Mouse (Mus musculus): Measurements from ENCODE around the gene Bmf.

Gene Bmf

GRCm38 (mm10) chr2:118511779-118512417, 37.6 kb downstream of the Bmf start:
- no peak for DNase-seq

GRCm38 (mm10) chr2:118510447-118511310, 38.8 kb downstream of the Bmf start:
- DNase-seq = no peak

DNA sequence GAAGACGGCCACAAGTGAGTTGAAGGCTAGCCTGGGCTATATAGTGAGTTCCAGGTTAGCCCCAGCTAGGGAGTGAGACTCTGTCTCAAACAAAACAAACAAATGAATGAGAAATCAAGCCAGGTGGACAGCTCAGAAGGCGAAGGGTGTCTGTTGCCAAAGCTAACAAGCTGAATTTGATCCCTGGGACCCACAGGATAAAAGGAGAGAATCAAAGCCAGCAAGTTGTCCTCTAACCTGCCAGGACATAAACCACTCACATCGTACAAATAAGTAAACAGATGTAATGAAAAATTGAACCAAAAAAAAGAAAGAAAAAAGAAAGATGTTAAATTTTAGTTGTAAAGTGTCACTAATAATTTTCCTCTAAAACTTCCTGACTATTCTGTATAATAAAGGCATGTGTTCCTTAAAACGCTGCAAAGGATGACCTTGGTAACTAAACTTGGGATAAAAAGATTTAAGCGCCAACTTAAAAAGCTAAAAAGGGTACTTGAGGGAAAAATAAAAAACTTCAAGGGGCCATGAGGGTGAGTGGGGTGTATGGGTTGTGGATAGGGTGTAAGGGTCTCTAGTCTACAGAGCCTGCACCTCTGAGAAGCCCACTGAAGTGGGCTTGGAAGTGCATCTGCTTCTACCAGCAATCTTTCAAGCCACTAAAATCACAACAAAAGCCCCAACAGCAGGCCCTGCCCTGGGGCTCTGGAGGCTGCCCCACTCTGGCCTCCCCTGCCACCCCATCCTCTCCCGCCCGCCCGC, 39.6 kb downstream of the Bmf start:
- DNase-seq = no peak

GRCm38 (mm10) chr2:118507126-118507525, 42.4 kb downstream of the Bmf start:
- no peak for DNase-seq

GRCm38 (mm10) chr2:118500191-118500590, 49.3 kb downstream of the Bmf start:
- DNase-seq = no peak

DNA sequence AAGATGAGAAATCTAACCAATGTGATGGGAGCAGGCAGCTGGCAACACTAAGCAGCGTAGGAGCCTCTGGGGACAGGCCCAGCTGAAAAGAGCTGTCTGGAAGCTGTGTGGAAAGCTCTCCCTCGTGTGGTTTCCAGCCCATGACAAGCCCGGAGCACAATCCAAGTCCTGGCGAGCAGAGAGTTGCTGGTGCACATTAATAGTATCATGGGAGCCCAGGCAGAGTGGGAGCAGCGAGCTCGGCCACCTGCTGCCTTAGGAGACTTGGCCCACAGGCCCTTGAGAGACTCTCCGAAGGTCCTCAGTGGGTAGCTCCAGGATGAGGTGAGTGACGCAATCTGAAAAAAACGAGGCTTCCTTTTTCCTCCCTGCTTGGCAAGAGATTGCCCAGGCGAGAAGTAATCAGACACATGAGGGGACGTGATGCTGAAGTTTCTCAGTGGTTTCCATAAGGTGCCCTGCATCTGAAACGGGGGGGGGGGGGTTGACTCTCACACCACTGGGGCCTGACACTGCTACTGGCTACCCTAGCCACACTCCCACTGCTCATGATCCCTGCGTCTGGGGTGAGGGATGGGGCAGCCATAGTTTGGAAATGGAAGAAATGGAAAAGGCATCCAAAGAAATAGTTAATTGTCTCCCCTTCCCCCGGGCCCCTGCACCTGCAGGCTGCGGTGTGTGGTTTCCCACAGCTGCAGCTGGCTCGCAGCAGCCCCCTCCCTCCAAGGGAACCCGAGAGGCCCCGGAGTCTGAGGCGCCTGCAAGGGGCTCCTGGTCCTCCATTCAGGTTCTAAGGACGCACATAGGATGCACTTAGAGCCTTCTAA, 50.1 kb downstream of the Bmf start:
- peak; percentile 47 to 51 for DNase-seq

DNA sequence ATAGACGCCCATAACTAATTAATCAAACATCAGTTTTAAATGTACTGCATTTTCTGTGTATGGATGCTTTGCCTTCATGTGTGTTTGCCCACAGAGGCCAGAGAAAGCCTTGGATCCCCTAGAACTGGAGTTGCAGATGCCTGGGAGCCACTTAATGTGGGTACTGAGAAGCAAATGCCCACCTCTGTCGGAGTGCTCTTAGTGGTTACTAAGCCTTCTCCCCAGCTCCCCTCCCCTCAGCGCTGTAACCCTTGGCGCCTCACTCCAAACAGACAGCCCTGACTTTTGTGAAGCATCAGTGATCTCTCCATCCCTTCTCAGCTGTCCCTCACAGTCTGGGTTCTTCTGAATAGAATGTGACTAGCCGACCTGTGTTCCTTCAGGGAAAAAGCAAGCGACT, 51.0 kb downstream of the Bmf start:
- DNase-seq = no peak

DNA sequence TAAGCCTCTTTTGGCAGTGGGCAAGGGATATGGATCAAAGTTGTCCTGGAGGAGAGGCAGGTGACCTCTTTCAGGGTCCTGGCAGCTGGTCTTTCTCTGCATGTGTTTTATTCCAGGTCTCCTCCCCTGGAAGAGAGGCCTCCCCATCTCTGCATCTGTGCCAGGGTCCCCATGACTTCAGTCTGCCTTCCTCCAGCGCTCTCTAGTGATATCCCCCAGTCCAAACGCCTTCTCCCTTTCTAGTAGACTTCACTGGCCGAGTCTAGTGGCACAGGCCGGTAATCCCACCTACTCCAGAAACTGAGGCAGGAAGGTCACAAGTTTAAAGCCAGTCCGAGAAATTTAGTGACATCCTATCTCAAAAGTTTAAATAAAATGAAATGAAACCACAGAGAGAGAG, 51.6 kb downstream of the Bmf start:
- DNase-seq = no peak

- DNase-seq = peak in 1 of 2 experiments; percentile 33
Observed at GRCm38 (mm10) chr2:118495024-118495423, 54.5 kb downstream of the Bmf start.

- DNase-seq = no peak
Observed at GRCm38 (mm10) chr2:118491741-118492395, 57.6 kb downstream of the Bmf start.

DNA sequence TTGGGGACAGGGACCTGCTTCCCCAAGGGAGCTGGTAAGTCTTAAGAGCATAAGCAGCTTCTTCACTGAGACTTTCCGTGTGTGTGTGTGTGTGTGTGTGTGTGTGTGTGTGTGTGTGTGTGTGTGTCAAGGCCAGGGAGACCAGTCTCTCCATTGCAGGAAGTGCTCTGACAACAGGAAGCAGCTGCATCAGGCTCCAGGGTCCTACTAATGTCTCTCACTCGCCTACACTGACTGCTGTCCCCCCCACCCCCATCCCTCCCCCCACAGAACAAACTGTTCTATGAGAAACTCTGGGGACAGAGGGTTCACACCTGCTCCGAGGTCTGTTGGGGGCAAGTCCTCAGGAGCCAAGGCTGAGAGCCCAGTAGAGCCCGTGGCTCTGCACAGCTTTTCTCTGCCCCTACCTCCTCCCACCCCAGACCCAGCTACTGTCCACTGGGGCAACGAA, 58.2 kb downstream of the Bmf start:
- DNase-seq = peak; percentile 76 to 77

GRCm38 (mm10) chr2:118490241-118491091, 59.0 kb downstream of the Bmf start:
- DNase-seq = peak; percentile 35 to 48

GRCm38 (mm10) chr2:118487806-118488205, 61.7 kb downstream of the Bmf start:
- peak; percentile 77 to 78 for DNase-seq

- DNase-seq = peak; percentile 92
Observed at GRCm38 (mm10) chr2:118486933-118487332, 62.6 kb downstream of the Bmf start.

DNA sequence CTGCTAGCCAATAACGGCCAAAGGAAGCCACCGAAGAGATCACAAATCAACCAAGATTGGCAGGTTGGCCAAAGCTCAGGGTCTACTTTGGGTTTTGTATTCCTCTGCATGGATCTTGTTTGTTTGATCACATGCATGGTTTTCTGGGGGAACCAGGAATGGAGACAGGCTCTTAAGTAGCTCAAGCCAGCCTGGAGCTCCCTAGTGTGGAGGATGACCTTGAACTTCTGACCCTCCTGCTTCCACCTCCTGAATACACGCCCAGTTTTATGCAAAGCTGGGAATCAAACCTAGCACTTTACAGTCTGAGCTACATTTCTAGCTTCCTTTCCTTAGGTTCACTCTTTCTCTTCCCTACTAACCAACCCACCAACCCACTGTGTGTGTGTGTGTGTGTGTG, 64.1 kb downstream of the Bmf start:
- DNase-seq = no peak

DNA sequence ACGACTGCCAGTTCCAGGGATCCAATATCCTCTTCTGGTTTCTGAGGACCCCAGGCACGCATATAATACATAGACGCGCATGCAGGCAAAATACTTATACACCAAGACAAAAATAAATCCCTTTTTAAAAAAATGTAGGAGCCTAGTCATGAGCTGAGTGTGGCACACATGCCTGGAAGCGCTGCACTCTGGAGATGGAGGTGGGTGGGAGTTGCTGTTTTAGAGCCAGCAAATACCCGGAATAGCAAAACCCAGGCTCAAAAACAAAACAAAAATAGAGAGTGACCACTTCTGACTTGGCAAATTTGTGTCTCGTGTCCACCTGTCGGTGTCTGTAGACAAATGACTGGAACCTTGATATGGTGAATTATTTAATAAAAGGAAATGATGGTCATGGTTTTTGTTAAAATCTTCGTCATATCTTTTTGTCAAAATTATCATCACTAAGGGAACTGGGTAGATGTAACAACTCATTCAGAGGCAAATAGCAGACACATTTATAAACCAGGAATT, 65.0 kb downstream of the Bmf start:
- DNase-seq = no peak

DNA sequence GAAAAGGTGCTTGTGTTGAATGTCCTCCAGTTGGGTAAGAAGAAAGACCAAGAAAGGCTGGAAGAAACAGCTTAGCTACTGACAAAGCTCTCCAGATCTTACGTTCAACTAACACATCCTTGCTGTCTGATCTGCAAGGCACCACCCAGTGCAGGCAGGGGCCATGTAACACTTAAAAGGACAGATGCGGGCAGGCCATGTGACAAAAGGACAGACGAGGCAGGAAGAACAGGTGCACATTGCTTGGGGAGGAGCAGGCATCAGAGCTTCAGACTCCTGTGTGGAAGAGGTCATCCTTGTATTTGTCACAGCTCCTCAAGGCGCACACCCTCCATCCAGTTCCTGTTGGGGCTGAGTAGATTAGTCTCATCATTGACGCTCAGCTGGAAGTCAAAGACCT, 66.5 kb downstream of the Bmf start:
- no peak for DNase-seq

- no peak for DNase-seq
Observed at GRCm38 (mm10) chr2:118480886-118481285, 68.6 kb downstream of the Bmf start.

DNA sequence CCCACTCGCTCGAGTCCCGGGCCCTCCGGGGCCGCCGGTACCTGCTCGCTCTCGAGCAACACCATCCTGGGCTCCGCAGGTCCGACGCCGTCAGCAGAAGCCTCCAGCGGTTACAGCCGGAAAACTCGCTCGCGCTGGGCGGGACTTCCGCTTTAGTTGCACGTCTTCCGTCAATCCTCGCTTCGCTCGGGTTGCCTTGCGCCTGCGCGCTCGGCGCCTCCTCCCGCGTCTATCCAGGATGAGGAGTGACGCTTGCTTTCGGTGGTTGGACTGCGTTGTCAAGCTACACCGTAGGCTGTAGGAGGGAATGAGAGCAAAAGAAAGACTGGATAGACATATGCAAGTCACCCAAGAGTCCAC, 70.0 kb downstream of the Bmf start, which contains the start of gene Srp14:
TSS of gene Srp14 (minus strand) at position 162 of the 360 bp plus-strand sequence.
- peak; percentile 90 for DNase-seq

- peak in 1 of 2 experiments; percentile 7 for DNase-seq
Observed at GRCm38 (mm10) chr2:118478833-118479549, 70.5 kb downstream of the Bmf start.

Data from B cell, adult 2 months (primary cell).